Mouse (Mus musculus): ENCODE results near the gene Crim1.

DNA sequence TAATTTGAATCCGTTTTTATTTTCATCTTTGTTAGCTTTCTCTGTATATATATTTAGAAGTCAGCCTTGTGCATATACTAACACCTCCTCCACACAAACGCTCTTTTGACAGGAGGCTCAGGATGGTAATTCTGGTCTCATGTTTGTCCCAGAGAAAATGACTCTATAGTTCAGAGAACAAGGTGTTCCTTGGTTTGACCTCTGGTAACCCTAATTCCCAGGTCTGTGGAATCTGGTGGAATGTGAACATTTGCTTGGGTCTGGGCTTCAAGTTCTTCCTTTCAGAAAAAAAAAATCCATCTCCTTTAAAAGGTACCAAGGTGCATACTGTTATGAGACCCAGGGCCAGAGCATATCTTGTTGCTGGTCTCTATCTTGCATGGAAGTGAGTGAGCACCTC lies 9.6 kb downstream of the Crim1 start:
- TF ChIP-seq POLR2A (IDR thresholded peaks at IDR 0.05; ENCODE audit: low read depth, low read length) (no peak), CTCF (IDR thresholded peaks at IDR 0.05; ENCODE audit: extremely low read depth, insufficient read length, insufficient replicate concordance, low read depth, low read length) (no peak)

All from small intestine, adult 2 months (tissue).